Mouse (Mus musculus): ENCODE results near the gene Ccr1. TPM values are rescaled to one million over a fixed set of nuclear protein-coding genes. Genes with fewer than 3 reads are reported as not detected.

Gene Ccr1
- 0.55 TPM for polyA plus RNA-seq (2015; fragmentation: Illumina TruSeq; extraction: RNeasy Lipid Tissue Mini Kit (QIAGEN cat#74804); ENCODE audit: insufficient read depth, low read depth, low replicate concordance)

GRCm38 (mm10) chr9:123968290-123968912 lies at the start of gene Ccr1:
Gene Ccr1, minus strand, starts transcription at chr9:123968692.

GRCm38 (mm10) chr9:123978308-123978707 lies 9.8 kb upstream of the Ccr1 start, which contains the start of gene Ccr1l1:
Gene Ccr1l1, minus strand, starts transcription at chr9:123978408.

Other genes starting within 250 kb of the Ccr1 start
- not detected for gene Cxcr6, start 162.2 kb downstream of the Ccr1 start, polyA plus RNA-seq (2015; fragmentation: Illumina TruSeq; extraction: RNeasy Lipid Tissue Mini Kit (QIAGEN cat#74804); ENCODE audit: insufficient read depth, low read depth, low replicate concordance)
- gene Fyco1, start 116.8 kb downstream of the Ccr1 start, polyA plus RNA-seq (2015; fragmentation: Illumina TruSeq; extraction: RNeasy Lipid Tissue Mini Kit (QIAGEN cat#74804); ENCODE audit: insufficient read depth, low read depth, low replicate concordance), result 5.2 TPM
- not detected for gene Xcr1, start 106.7 kb downstream of the Ccr1 start, polyA plus RNA-seq (2015; fragmentation: Illumina TruSeq; extraction: RNeasy Lipid Tissue Mini Kit (QIAGEN cat#74804); ENCODE audit: insufficient read depth, low read depth, low replicate concordance)
- not detected for gene Ccr1l1, start 9.7 kb upstream of the Ccr1 start, polyA plus RNA-seq (2015; fragmentation: Illumina TruSeq; extraction: RNeasy Lipid Tissue Mini Kit (QIAGEN cat#74804); ENCODE audit: insufficient read depth, low read depth, low replicate concordance)
- gene Ccr3, start 53.3 kb upstream of the Ccr1 start, polyA plus RNA-seq (2015; fragmentation: Illumina TruSeq; extraction: RNeasy Lipid Tissue Mini Kit (QIAGEN cat#74804); ENCODE audit: insufficient read depth, low read depth, low replicate concordance), result not detected
- 2.8 TPM for gene Ccr2, start 133.3 kb upstream of the Ccr1 start, polyA plus RNA-seq (2015; fragmentation: Illumina TruSeq; extraction: RNeasy Lipid Tissue Mini Kit (QIAGEN cat#74804); ENCODE audit: insufficient read depth, low read depth, low replicate concordance)
- 0.09 TPM for gene Ccr5, start 152.9 kb upstream of the Ccr1 start, polyA plus RNA-seq (2015; fragmentation: Illumina TruSeq; extraction: RNeasy Lipid Tissue Mini Kit (QIAGEN cat#74804); ENCODE audit: insufficient read depth, low read depth, low replicate concordance)